Mouse (Mus musculus) limb, embryonic 14.5 days (tissue): Measurements from ENCODE around the gene Dync1i1. TPM values are rescaled to one million over a fixed set of nuclear protein-coding genes. Genes with fewer than 3 reads are reported as not detected.
"Not testable (repeated sequence)": the region's sequence is repeated elsewhere in the genome, so short reads cannot be mapped to it uniquely, and the experiment has no call there.

Experiments used
- ATAC-seq: fragments of 200-750 bp; cut with Nextera tagmentation; 2 replicates; pipeline ENCODE4 v1.8.0; 2017; ENCODE audit warnings: low read depth, moderate number of reproducible peaks, moderate TSS enrichment; ENCODE audit not compliant: low FRiP score
- DNase-seq: peaks from one replicate; pipeline ENCODE4 v3.0.0-alpha.2; 2015; ENCODE audit warnings: low spot score
- H3K27ac ChIP-seq: fragments of 300-500 bp; sonication (generic); replicated peaks from 2 replicates; pipeline ENCODE4 v1.5.1; 2014; ENCODE audit warnings: low read depth, mild to moderate bottlenecking, low read length, moderate library complexity, mixed read lengths
- H3K27me3 ChIP-seq: fragments of 300-500 bp; sonication (generic); 2 replicates; pipeline ENCODE4 v1.6.1; 2014; ENCODE audit warnings: low read length, mixed read lengths; ENCODE audit not compliant: control insufficient read depth, insufficient read depth
- H3K36me3 ChIP-seq: fragments of 300-500 bp; sonication (generic); 2 replicates; pipeline ENCODE4 v1.6.1; 2014; ENCODE audit warnings: mild to moderate bottlenecking, low read length, moderate library complexity, mixed read lengths; ENCODE audit not compliant: control insufficient read depth, insufficient read depth
- H3K4me1 ChIP-seq: fragments of 300-500 bp; sonication (generic); 2 replicates; pipeline ENCODE4 v1.6.1; 2014; ENCODE audit warnings: antibody characterized with exemption, low read length, mixed read lengths; ENCODE audit not compliant: control insufficient read depth, insufficient read depth
- H3K4me2 ChIP-seq: fragments of 300-500 bp; sonication (generic); replicated peaks from 2 replicates; pipeline ENCODE4 v1.6.1; 2014; ENCODE audit warnings: low read depth, mild to moderate bottlenecking, low read length, moderate library complexity; ENCODE audit not compliant: severe bottlenecking
- H3K4me3 ChIP-seq: fragments of 300-500 bp; sonication (generic); replicated peaks from 2 replicates; pipeline ENCODE4 v1.5.1; 2014; ENCODE audit warnings: low read length
- H3K9ac ChIP-seq: fragments of 300-500 bp; sonication (generic); 2 replicates; pipeline ENCODE4 v1.6.1; 2014; ENCODE audit warnings: mild to moderate bottlenecking, low read depth, low read length, moderate library complexity; ENCODE audit not compliant: severe bottlenecking
- H3K9me3 ChIP-seq: fragments of 300-500 bp; sonication (generic); 2 replicates; pipeline ENCODE4 v1.6.1; 2016; ENCODE audit warnings: low read length; ENCODE audit not compliant: control insufficient read depth
- POLR2A ChIP-seq: fragments of 200-500 bp; IDR thresholded peaks from 2 replicates; pipeline ENCODE4 v1.8.0; 2012; ENCODE audit warnings: inconsistent platforms, mild to moderate bottlenecking, moderate library complexity, borderline replicate concordance; ENCODE audit not compliant: insufficient read depth, insufficient read length; ENCODE audit errors: extremely low read depth
- WGBS: fragments of 180-500 bp; shearing (Covaris S2); extraction: QIAGEN DNeasy Blood & Tissue Kit; methylation state at CpG from one replicate; pipeline ENCODE4 v1.1.7; 2014; 5-methylcytosine and 5-hydroxymethylcytosine counted together
- polyA plus RNA-seq, 2 experiments: library from polyadenylated mRNA; depleted of rRNA in 1 of 2; stranded (reverse) in 1 of 2; unstranded in 1 of 2; fragments of >200 nt; fragmentation: Nextera tagmentation in 1 of 2; extraction: Ambion mirVana in 1 of 2; gene quantifications; 2 replicates each; pipeline versions ENCODE4 v1.2.1 to v1.2.3; 2012 to 2014

Gene Dync1i1
- 12.4 and 14.3 TPM in 2 replicates for polyA plus RNA-seq (2012; rRNA removed)
- 9.0 and 10.0 TPM in 2 replicates for polyA plus RNA-seq (2014; fragmentation: Nextera tagmentation; extraction: Ambion mirVana)

GRCm38 (mm10) chr6:5725611-5726236 lies at the start of gene Dync1i1:
Gene Dync1i1 (plus strand): TSS chr6:5725639.
- TF ChIP-seq POLR2A: no peak
- Histone ChIP-seq H3K9me3 (no peaks in the 10 kb centered on the region), H3K27ac (no peak within 1 kb of the TSS), H3K36me3 (no peaks in the 10 kb centered on the region), H3K4me2 (peak within 1 kb of the TSS; percentile 93), H3K4me3 (peak within 1 kb of the TSS; percentile 48), H3K4me1 (peaks cover 2% of the 10 kb centered on the region; the same call in 1 of the 2 replicates), H3K9ac (peak within 1 kb of the TSS; percentile 55), H3K27me3 (no peaks in the 10 kb centered on the region)
- ATAC-seq (peak; percentile 73), DNase-seq (peak; percentile 31)
- WGBS: under 1% methylated on average over 36 of the region's 40 CpGs

- TF ChIP-seq POLR2A: no peak
- no peak for ATAC-seq
- H3K9me3 ChIP-seq: no peaks in the 10 kb centered on the region
- H3K4me1 ChIP-seq: no peaks in the 10 kb centered on the region
- H3K4me3 ChIP-seq: no peak overlapping the region
- no peak for DNase-seq
- no peak overlapping the region for H3K4me2 ChIP-seq
- no peak overlapping the region for H3K27ac ChIP-seq
- no peak overlapping the region for H3K9ac ChIP-seq
- H3K27me3 ChIP-seq: no peaks in the 10 kb centered on the region
- 87% methylated on average over 3 of the region's 3 CpGs for WGBS
- H3K36me3 ChIP-seq: no peaks in the 10 kb centered on the region
Measured at GRCm38 (mm10) chr6:5679738-5680137, 45.7 kb upstream of the Dync1i1 start.

- no peak for TF ChIP-seq POLR2A
- Histone ChIP-seq H3K4me1 (no peaks in the 10 kb centered on the region), H3K4me2 (no peak overlapping the region), H3K27me3 (no peaks in the 10 kb centered on the region), H3K9me3 (no peaks in the 10 kb centered on the region), H3K27ac (no peak overlapping the region), H3K36me3 (no peaks in the 10 kb centered on the region), H3K4me3 (no peak overlapping the region), H3K9ac (no peak overlapping the region)
- no peak for DNase-seq
- no peak for ATAC-seq
- 89% methylated on average over 2 of the region's 2 CpGs for WGBS
Measured at GRCm38 (mm10) chr6:5701826-5702225, 23.6 kb upstream of the Dync1i1 start.

- WGBS: 66% methylated on average over 3 of the region's 3 CpGs
- H3K4me3 ChIP-seq, H3K4me1 ChIP-seq, DNase-seq, H3K27me3 ChIP-seq, H3K36me3 ChIP-seq, H3K4me2 ChIP-seq, ATAC-seq, H3K9ac ChIP-seq, H3K27ac ChIP-seq, H3K9me3 ChIP-seq: not testable (repeated sequence)
Measured at GRCm38 (mm10) chr6:5707894-5708293, 17.5 kb upstream of the Dync1i1 start.

GRCm38 (mm10) chr6:5710063-5710605 lies 15.3 kb upstream of the Dync1i1 start:
- H3K36me3 ChIP-seq: no peaks in the 10 kb centered on the region
- H3K4me2 ChIP-seq: no peak overlapping the region
- H3K4me1 ChIP-seq: no peaks in the 10 kb centered on the region
- DNase-seq (no peak), ATAC-seq (peak; percentile 55; the same call in 1 of the 2 replicates)
- H3K9ac ChIP-seq: no peak overlapping the region
- H3K27me3 ChIP-seq: no peaks in the 10 kb centered on the region
- TF ChIP-seq POLR2A: no peak
- H3K27ac ChIP-seq: no peak overlapping the region
- no peak overlapping the region for H3K4me3 ChIP-seq
- 51% methylated on average over 3 of the region's 3 CpGs for WGBS
- no peaks in the 10 kb centered on the region for H3K9me3 ChIP-seq

- WGBS: 88% methylated on average over 3 of the region's 3 CpGs
- H3K9ac ChIP-seq: no peak overlapping the region
- H3K27me3 ChIP-seq: no peaks in the 10 kb centered on the region
- H3K36me3 ChIP-seq: no peaks in the 10 kb centered on the region
- H3K9me3 ChIP-seq: no peaks in the 10 kb centered on the region
- ATAC-seq: no peak
- no peak for TF ChIP-seq POLR2A
- H3K4me2 ChIP-seq: no peak overlapping the region
- no peak for DNase-seq
- no peaks in the 10 kb centered on the region for H3K4me1 ChIP-seq
- H3K4me3 ChIP-seq: no peak overlapping the region
- no peak overlapping the region for H3K27ac ChIP-seq
Measured at GRCm38 (mm10) chr6:5712620-5713019, 12.8 kb upstream of the Dync1i1 start.
